Mouse (Mus musculus) testis, adult 2 months (tissue): Measurements from ENCODE around the gene Phlpp1. TPM values are rescaled to one million over a fixed set of nuclear protein-coding genes. Genes with fewer than 3 reads are reported as not detected.

Experiments
- H3K27ac ChIP-seq: fragments of 200-500 bp; 2 replicates; pipeline ENCODE4 v1.5.1; 2012; ENCODE audit warnings: low read depth, low read length; ENCODE audit not compliant: control insufficient read depth, insufficient read depth
- H3K27me3 ChIP-seq: fragments of 200-500 bp; 2 replicates; pipeline ENCODE4 v1.6.1; 2012; ENCODE audit warnings: mild to moderate bottlenecking, low read length, moderate library complexity; ENCODE audit not compliant: control insufficient read depth, insufficient read depth
- H3K36me3 ChIP-seq: fragments of 200-500 bp; 2 replicates; pipeline ENCODE4 v1.6.1; 2012; ENCODE audit warnings: mild to moderate bottlenecking, low read length; ENCODE audit not compliant: control insufficient read depth, insufficient read depth
- H3K4me1 ChIP-seq: fragments of 200-500 bp; 2 replicates; pipeline ENCODE4 v1.6.1; 2012; ENCODE audit warnings: low read length; ENCODE audit not compliant: control insufficient read depth, insufficient read depth
- H3K4me3 ChIP-seq: fragments of 200-500 bp; 2 replicates; pipeline ENCODE4 v1.5.1; 2012; ENCODE audit warnings: low read depth, mild to moderate bottlenecking, low read length, moderate library complexity, mixed read lengths; ENCODE audit not compliant: control insufficient read depth
- CTCF ChIP-seq: fragments of 200-500 bp; IDR thresholded peaks from 2 replicates; pipeline ENCODE4 v1.5.1; 2012; ENCODE audit warnings: low read depth, mild to moderate bottlenecking, inconsistent platforms, low read length, moderate library complexity; ENCODE audit not compliant: control insufficient read depth, insufficient read depth, insufficient replicate concordance
- POLR2A ChIP-seq: fragments of 200-500 bp; IDR thresholded peaks from 2 replicates; pipeline ENCODE4 v1.6.1; 2012; ENCODE audit warnings: low read depth, mild to moderate bottlenecking, inconsistent platforms, low read length, moderate library complexity; ENCODE audit not compliant: control insufficient read depth
- polyA plus RNA-seq: library from polyadenylated mRNA; depleted of rRNA; stranded (reverse); fragments of >200 nt; gene quantifications from 2 replicates; pipeline ENCODE4 v1.2.3, GENCODE M21; 2012

Phlpp1 gene
- polyA plus RNA-seq, 1 experiment: 59.6 TPM

GRCm38 (mm10) chr1:106155702-106156101 is 15.8 kb upstream of the Phlpp1 start:
- no peak for TF ChIP-seq POLR2A
- no peaks in the 10 kb centered on the region for H3K36me3 ChIP-seq
- no peak overlapping the region for H3K4me3 ChIP-seq
- H3K27ac ChIP-seq: no peak overlapping the region
- H3K4me1 ChIP-seq: no peaks in the 10 kb centered on the region
- no peaks in the 10 kb centered on the region for H3K27me3 ChIP-seq

GRCm38 (mm10) chr1:106157961-106158515 is 13.5 kb upstream of the Phlpp1 start:
- Histone ChIP-seq H3K27ac (no peak overlapping the region), H3K27me3 (no peaks in the 10 kb centered on the region), H3K36me3 (no peaks in the 10 kb centered on the region), H3K4me1 (no peaks in the 10 kb centered on the region), H3K4me3 (no peak overlapping the region)
- no peak for TF ChIP-seq POLR2A
- TF ChIP-seq CTCF: no peak

- Histone ChIP-seq H3K27ac (no peak overlapping the region), H3K4me3 (no peak overlapping the region), H3K36me3 (no peaks in the 10 kb centered on the region), H3K4me1 (no peaks in the 10 kb centered on the region), H3K27me3 (no peaks in the 10 kb centered on the region)
- TF ChIP-seq POLR2A: no peak
- TF ChIP-seq CTCF: no peak
Measured at GRCm38 (mm10) chr1:106159667-106160066, 11.9 kb upstream of the Phlpp1 start.

GRCm38 (mm10) chr1:106160916-106161315 is 10.6 kb upstream of the Phlpp1 start:
- Histone ChIP-seq H3K36me3 (no peaks in the 10 kb centered on the region), H3K27ac (no peak overlapping the region), H3K4me1 (no peaks in the 10 kb centered on the region), H3K27me3 (no peaks in the 10 kb centered on the region), H3K4me3 (no peak overlapping the region)
- TF ChIP-seq POLR2A (no peak), CTCF (no peak)

GRCm38 (mm10) chr1:106162581-106162980 is 9.0 kb upstream of the Phlpp1 start:
- Histone ChIP-seq H3K27ac (no peak overlapping the region), H3K36me3 (no peaks in the 10 kb centered on the region), H3K27me3 (no peaks in the 10 kb centered on the region), H3K4me1 (no peaks in the 10 kb centered on the region), H3K4me3 (no peak overlapping the region)
- TF ChIP-seq CTCF: no peak

GRCm38 (mm10) chr1:106163401-106163800 is 8.2 kb upstream of the Phlpp1 start:
- Histone ChIP-seq H3K27me3 (no peaks in the 10 kb centered on the region), H3K4me1 (no peaks in the 10 kb centered on the region), H3K27ac (no peak overlapping the region), H3K4me3 (no peak overlapping the region), H3K36me3 (no peaks in the 10 kb centered on the region)
- TF ChIP-seq POLR2A (no peak), CTCF (no peak)

- H3K27me3 ChIP-seq: no peaks in the 10 kb centered on the region
- no peaks in the 10 kb centered on the region for H3K4me1 ChIP-seq
- no peak overlapping the region for H3K4me3 ChIP-seq
- TF ChIP-seq POLR2A (no peak), CTCF (no peak)
- no peaks in the 10 kb centered on the region for H3K36me3 ChIP-seq
- H3K27ac ChIP-seq: no peak overlapping the region
Measured at GRCm38 (mm10) chr1:106164111-106164510, 7.4 kb upstream of the Phlpp1 start.

GRCm38 (mm10) chr1:106168001-106168400 is 3.6 kb upstream of the Phlpp1 start:
- TF ChIP-seq CTCF (no peak), POLR2A (no peak)
- Histone ChIP-seq H3K4me1 (no peaks in the 10 kb centered on the region), H3K4me3 (no peak overlapping the region), H3K27ac (no peak overlapping the region), H3K36me3 (no peaks in the 10 kb centered on the region), H3K27me3 (no peaks in the 10 kb centered on the region; the same call in 1 of the 2 replicates)

- H3K27ac ChIP-seq: no peak overlapping the region
- 0 out of 2 replicates have a peak, but pooled peaks cover 2% of the 10 kb centered on the region for H3K4me1 ChIP-seq
- no peak for TF ChIP-seq CTCF
- TF ChIP-seq POLR2A: no peak
- no peak overlapping the region; the same call in 1 of the 2 replicates for H3K4me3 ChIP-seq
- no peaks in the 10 kb centered on the region for H3K36me3 ChIP-seq
- H3K27me3 ChIP-seq: no peaks in the 10 kb centered on the region; the same call in 1 of the 2 replicates
Measured at GRCm38 (mm10) chr1:106168801-106169200, 2.8 kb upstream of the Phlpp1 start.
